Mouse (Mus musculus) intestine, postnatal 0 days (tissue): ENCODE data around the gene Cmah. TPM values are rescaled to one million over a fixed set of nuclear protein-coding genes. Genes with fewer than 3 reads are reported as not detected.

Experiments
- ATAC-seq: fragments of 200-750 bp; cut with Nextera tagmentation; 2 replicates; pipeline ENCODE4 v1.8.0; 2017; ENCODE audit warnings: mild to moderate bottlenecking, moderate TSS enrichment, moderate library complexity
- H3K27ac ChIP-seq: fragments of 300-500 bp; sonication (generic); 2 replicates; pipeline ENCODE4 v1.5.1; 2014; ENCODE audit warnings: mild to moderate bottlenecking, low read depth, low read length, moderate library complexity
- H3K27me3 ChIP-seq: fragments of 300-500 bp; sonication (generic); replicated peaks from 2 replicates; pipeline ENCODE4 v1.6.1; 2014; ENCODE audit warnings: low read length, mixed read lengths; ENCODE audit not compliant: control insufficient read depth, insufficient read depth
- H3K36me3 ChIP-seq: fragments of 300-500 bp; sonication (generic); 2 replicates; pipeline ENCODE4 v1.6.1; 2014; ENCODE audit warnings: mild to moderate bottlenecking, moderate library complexity; ENCODE audit not compliant: control insufficient read depth, insufficient read depth
- H3K4me1 ChIP-seq: fragments of 300-500 bp; sonication (generic); replicated peaks from 2 replicates; pipeline ENCODE4 v1.6.1; 2014; ENCODE audit warnings: antibody characterized with exemption, low read length, mixed read lengths; ENCODE audit not compliant: control insufficient read depth, insufficient read depth
- H3K4me2 ChIP-seq: fragments of 300-500 bp; sonication (generic); replicated peaks from 2 replicates; pipeline ENCODE4 v1.6.1; 2014; ENCODE audit warnings: low read depth, mild to moderate bottlenecking, moderate library complexity
- H3K4me3 ChIP-seq: fragments of 300-500 bp; sonication (generic); 2 replicates; pipeline ENCODE4 v1.5.1; 2014; ENCODE audit warnings: low read depth, low read length
- H3K9ac ChIP-seq: fragments of 300-500 bp; sonication (generic); 2 replicates; pipeline ENCODE4 v1.6.1; 2014; ENCODE audit warnings: mild to moderate bottlenecking, low read depth, low read length
- H3K9me3 ChIP-seq: fragments of 300-500 bp; sonication (generic); 2 replicates; pipeline ENCODE4 v1.6.1; 2016; ENCODE audit warnings: mixed run types; ENCODE audit not compliant: control insufficient read depth
- CTCF ChIP-seq: sonication (generic); IDR thresholded peaks from 2 replicates; pipeline ENCODE4 v1.5.1; 2016; ENCODE audit warnings: low read depth, mild to moderate bottlenecking, control low read depth, antibody characterized with exemption, moderate library complexity
- WGBS: fragments of 180-500 bp; shearing (Covaris S2); extraction: QIAGEN DNeasy Blood & Tissue Kit; methylation state at CpG from one replicate; pipeline ENCODE4 v1.1.7; 2014; 5-methylcytosine and 5-hydroxymethylcytosine counted together
- polyA plus RNA-seq: library from polyadenylated mRNA; unstranded; fragments of >200 nt; fragmentation: Nextera tagmentation; extraction: Ambion mirVana; gene quantifications from 2 replicates; pipeline ENCODE4 v1.2.1, GENCODE M21; 2015

The Cmah gene
- polyA plus RNA-seq, 1 experiment from 2014 or later: 1.4 TPM

GRCm38 (mm10) chr13:24403054-24403453 is 75.8 kb downstream of the Cmah start:
- Histone ChIP-seq H3K4me1 (no peaks in the 10 kb centered on the region), H3K4me3 (no peak overlapping the region), H3K27ac (no peak overlapping the region), H3K36me3 (no peaks in the 10 kb centered on the region), H3K9me3 (no peaks in the 10 kb centered on the region), H3K4me2 (no peak overlapping the region), H3K9ac (no peak overlapping the region), H3K27me3 (no peaks in the 10 kb centered on the region)
- no peak for TF ChIP-seq CTCF
- ATAC-seq: no peak

GRCm38 (mm10) chr13:24406847-24407246 is 79.6 kb downstream of the Cmah start:
- no peak overlapping the region for H3K4me2 ChIP-seq
- no peak overlapping the region for H3K9ac ChIP-seq
- no peaks in the 10 kb centered on the region for H3K9me3 ChIP-seq
- no peaks in the 10 kb centered on the region for H3K4me1 ChIP-seq
- no peaks in the 10 kb centered on the region for H3K27me3 ChIP-seq
- H3K36me3 ChIP-seq: no peaks in the 10 kb centered on the region
- WGBS: 41% methylated on average over 2 of the region's 2 CpGs
- ATAC-seq: peak; percentile 94
- no peak overlapping the region for H3K27ac ChIP-seq
- no peak overlapping the region for H3K4me3 ChIP-seq
- no peak for TF ChIP-seq CTCF

- H3K4me3 ChIP-seq: no peak overlapping the region
- no peak for TF ChIP-seq CTCF
- no peaks in the 10 kb centered on the region for H3K36me3 ChIP-seq
- no peak overlapping the region for H3K27ac ChIP-seq
- ATAC-seq: no peak
- 0 out of 2 replicates have a peak, but pooled peaks cover 3% of the 10 kb centered on the region for H3K27me3 ChIP-seq
- H3K4me2 ChIP-seq: no peak overlapping the region
- WGBS: 64% methylated on average over 4 of the region's 4 CpGs
- peaks cover 4% of the 10 kb centered on the region; the same call in 1 of the 2 replicates for H3K4me1 ChIP-seq
- no peaks in the 10 kb centered on the region for H3K9me3 ChIP-seq
- no peak overlapping the region for H3K9ac ChIP-seq
Observed at GRCm38 (mm10) chr13:24414635-24415206, 87.5 kb downstream of the Cmah start.

- 52% methylated on average over 13 of the region's 13 CpGs for WGBS
- Histone ChIP-seq H3K27ac (no peak overlapping the region), H3K4me2 (no peak overlapping the region), H3K9ac (no peak overlapping the region), H3K9me3 (no peaks in the 10 kb centered on the region), H3K27me3 (0 out of 2 replicates have a peak, but pooled peaks cover 3% of the 10 kb centered on the region), H3K36me3 (no peaks in the 10 kb centered on the region), H3K4me1 (peaks cover 4% of the 10 kb centered on the region; the same call in 1 of the 2 replicates), H3K4me3 (no peak overlapping the region)
- no peak for TF ChIP-seq CTCF
- ATAC-seq: no peak
Observed at GRCm38 (mm10) chr13:24415506-24416206, 88.5 kb downstream of the Cmah start.

- Histone ChIP-seq H3K4me2 (no peak overlapping the region), H3K27ac (no peak overlapping the region), H3K36me3 (no peaks in the 10 kb centered on the region), H3K4me1 (peaks cover 4% of the 10 kb centered on the region; the same call in 1 of the 2 replicates), H3K4me3 (no peak overlapping the region), H3K27me3 (0 out of 2 replicates have a peak, but pooled peaks cover 6% of the 10 kb centered on the region), H3K9ac (no peak overlapping the region), H3K9me3 (no peaks in the 10 kb centered on the region)
- TF ChIP-seq CTCF: peak; percentile 66
- no peak for ATAC-seq
- 51% methylated on average over 4 of the region's 4 CpGs for WGBS
Observed at GRCm38 (mm10) chr13:24416409-24416808, 89.2 kb downstream of the Cmah start.

- no peak for ATAC-seq
- Histone ChIP-seq H3K4me1 (peaks cover 4% of the 10 kb centered on the region; the same call in 1 of the 2 replicates), H3K9ac (no peak overlapping the region), H3K36me3 (no peaks in the 10 kb centered on the region), H3K27me3 (0 out of 2 replicates have a peak, but pooled peaks cover 6% of the 10 kb centered on the region), H3K4me2 (no peak overlapping the region), H3K4me3 (no peak overlapping the region), H3K9me3 (no peaks in the 10 kb centered on the region), H3K27ac (no peak overlapping the region)
- 31% methylated on average over 1 of the region's 1 CpGs for WGBS
- no peak for TF ChIP-seq CTCF
Observed at GRCm38 (mm10) chr13:24418024-24418423, 90.8 kb downstream of the Cmah start.
